Comparison of ENCODE assay signal across 8 mouse cellular contexts in the genomic region with DNA sequence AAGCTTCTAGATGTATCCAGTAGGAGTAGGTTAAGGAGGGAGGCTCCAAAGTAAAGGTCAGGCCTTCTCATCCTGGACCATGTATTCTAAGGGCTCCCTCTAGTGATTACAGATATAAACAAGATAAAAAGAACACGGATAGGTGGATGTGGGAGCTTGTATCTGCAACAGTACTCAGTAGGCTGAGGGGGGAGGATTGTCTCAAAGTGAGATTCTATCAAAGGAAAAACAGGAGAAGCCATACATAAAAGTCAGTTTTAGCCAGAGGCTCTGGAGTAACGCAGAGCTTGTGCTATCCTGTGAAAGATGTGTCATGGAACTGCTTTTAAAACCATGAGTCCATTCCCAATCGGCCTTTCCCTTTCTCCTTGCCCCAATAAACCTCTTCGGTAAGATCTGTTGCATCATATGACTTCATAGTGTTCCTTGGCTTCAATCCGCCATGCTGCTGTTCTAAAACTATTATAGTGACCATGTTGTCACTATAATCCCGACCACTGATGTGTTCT. TPM values are rescaled to one million over a fixed set of nuclear protein-coding genes. Genes with fewer than 3 reads are reported as not detected.
A peak's percentile ranks its signal among the peaks of the same experiment; 100 is the strongest.
DNase-seq lines count a peak whose midpoint lies in the region; ATAC-seq lines count a peak whose summit lies in the region.

No protein-coding gene starts in this region.

- no peaks in the 10 kb centered on the region for H3K4me1 ChIP-seq in embryonic facial prominence, embryonic 11.5 days (ENCODE audit: control insufficient read depth, insufficient read depth, low read length)
- peaks cover 23% of the 10 kb centered on the region for H3K4me1 ChIP-seq in hindbrain, embryonic 13.5 days (replicated peaks)
- peaks cover 9% of the 10 kb centered on the region; the same call in 1 of the 2 replicates for H3K4me1 ChIP-seq in midbrain, embryonic 12.5 days

- intact Hi-C loops in left cerebral cortex, postnatal 25 days (cut with DNase I) = loop anchor here (5.0 kb wide), 3 partner anchors 75 to 435 kb away; no protein-coding TSS in a partner anchor

- peak overlapping the region; percentile 71 for H3K9ac ChIP-seq in embryonic facial prominence, embryonic 11.5 days (replicated peaks; ENCODE audit: low read length)
- H3K9ac ChIP-seq in hindbrain, embryonic 13.5 days = peak overlapping the region; percentile 75
- H3K9ac ChIP-seq in midbrain, embryonic 12.5 days (replicated peaks) = peak overlapping the region; percentile 60

- peak overlapping the region; percentile 47; the same call in 1 of the 2 replicates for H3K4me3 ChIP-seq in embryonic facial prominence, embryonic 11.5 days (ENCODE audit: low read depth, low read length)
- H3K4me3 ChIP-seq in hindbrain, embryonic 13.5 days = peak overlapping the region; percentile 70
- peak overlapping the region; percentile 70 for H3K4me3 ChIP-seq in midbrain, embryonic 12.5 days

- H3K9me3 ChIP-seq in embryonic facial prominence, embryonic 11.5 days (replicated peaks; ENCODE audit: control insufficient read depth, low read length) = no peaks in the 10 kb centered on the region
- H3K9me3 ChIP-seq in hindbrain, embryonic 13.5 days = no peaks in the 10 kb centered on the region
- no peaks in the 10 kb centered on the region for H3K9me3 ChIP-seq in midbrain, embryonic 12.5 days

- H3K36me3 ChIP-seq in embryonic facial prominence, embryonic 11.5 days (replicated peaks; ENCODE audit: control insufficient read depth, insufficient read depth, low read depth, low read length) = peaks cover 4% of the 10 kb centered on the region
- peaks cover 3% of the 10 kb centered on the region for H3K36me3 ChIP-seq in hindbrain, embryonic 13.5 days
- peaks cover 11% of the 10 kb centered on the region for H3K36me3 ChIP-seq in midbrain, embryonic 12.5 days

- DNase-seq in cerebellum, postnatal 4 days (ENCODE audit: low spot score in 2 of 2) = no peak
- DNase-seq in MN1 (ENCODE audit: low spot score) = peak; percentile 72
- peak; percentile 59 for DNase-seq in embryonic facial prominence, embryonic 11.5 days (ENCODE audit: low spot score)
- DNase-seq in left cerebral cortex, postnatal 25 days (ENCODE audit: low spot score in 2 of 2) = peak; percentile 35 to 66
- no peak for DNase-seq in ovary, adult 18-20 months (ENCODE audit: low spot score)

- no peak overlapping the region for H3K27ac ChIP-seq in embryonic facial prominence, embryonic 11.5 days (replicated peaks; ENCODE audit: low read depth, low read length)
- peak overlapping the region; percentile 96 for H3K27ac ChIP-seq in hindbrain, embryonic 13.5 days
- peak overlapping the region; percentile 93 for H3K27ac ChIP-seq in midbrain, embryonic 12.5 days (replicated peaks)

- peak overlapping the region; percentile 47 for H3K4me2 ChIP-seq in embryonic facial prominence, embryonic 11.5 days (ENCODE audit: low read depth, low read length)
- peak overlapping the region; percentile 61 for H3K4me2 ChIP-seq in hindbrain, embryonic 13.5 days
- H3K4me2 ChIP-seq in midbrain, embryonic 12.5 days (replicated peaks) = peak overlapping the region; percentile 61

- H3K27me3 ChIP-seq in embryonic facial prominence, embryonic 11.5 days (ENCODE audit: control insufficient read depth, insufficient read depth, low read length) = no peaks in the 10 kb centered on the region
- no peaks in the 10 kb centered on the region for H3K27me3 ChIP-seq in hindbrain, embryonic 13.5 days
- no peaks in the 10 kb centered on the region for H3K27me3 ChIP-seq in midbrain, embryonic 12.5 days

- WGBS in embryonic facial prominence, embryonic 11.5 days = 45% methylated on average over 6 of the region's 6 CpGs
- 36% methylated on average over 6 of the region's 6 CpGs for WGBS in hindbrain, embryonic 13.5 days
- 39% methylated on average over 6 of the region's 6 CpGs for WGBS in midbrain, embryonic 12.5 days

- ATAC-seq in cerebellum, adult (ENCODE audit: insufficient number of reproducible peaks, low FRiP score, low TSS enrichment) = peak; percentile 75
- ATAC-seq in embryonic facial prominence, embryonic 11.5 days (replicated peaks; ENCODE audit: insufficient number of reproducible peaks, low FRiP score, low TSS enrichment, low read depth) = no peak
- ATAC-seq in hindbrain, embryonic 13.5 days (ENCODE audit: low FRiP score) = peak; percentile 19
- peak; percentile 21; the same call in 1 of the 2 replicates for ATAC-seq in midbrain, embryonic 12.5 days (ENCODE audit: low FRiP score, low read depth)

RNA-seq across cellular contexts. Expression of a gene that starts 0.8 kb away (rescaled TPM):
- polyA plus RNA-seq in embryonic facial prominence, embryonic 11.5 days (2014; fragmentation: Nextera tagmentation; extraction: Ambion mirVana) = 53.7 and 57.0 TPM in 2 replicates
- 49.9 and 50.0 TPM in 2 replicates for polyA plus RNA-seq in hindbrain, embryonic 13.5 days (2015; fragmentation: Nextera tagmentation; extraction: Ambion mirVana)
- total RNA-seq in left cerebral cortex, postnatal 25 days (2021) = 10 to 100 TPM; 26.5 to 29.6 TPM
- 50.4 and 57.5 TPM in 2 replicates for polyA plus RNA-seq in midbrain, embryonic 12.5 days (2016; fragmentation: Nextera tagmentation; extraction: Ambion mirVana)

RNA-seq across cellular contexts. Expression of a gene that starts 26.2 kb away (rescaled TPM):
- 14.0 TPM in 2 replicates for polyA plus RNA-seq in embryonic facial prominence, embryonic 11.5 days (2014; fragmentation: Nextera tagmentation; extraction: Ambion mirVana)
- 27.1 and 27.7 TPM in 2 replicates for polyA plus RNA-seq in hindbrain, embryonic 13.5 days (2015; fragmentation: Nextera tagmentation; extraction: Ambion mirVana)
- total RNA-seq in left cerebral cortex, postnatal 25 days (2021) = 100 to 1,000 TPM; 107 TPM
- polyA plus RNA-seq in midbrain, embryonic 12.5 days (2016; fragmentation: Nextera tagmentation; extraction: Ambion mirVana) = 33.9 and 40.5 TPM in 2 replicates

RNA-seq across cellular contexts. Expression of a gene that starts 56.0 kb away (rescaled TPM):
- polyA plus RNA-seq in embryonic facial prominence, embryonic 11.5 days (2014; fragmentation: Nextera tagmentation; extraction: Ambion mirVana) = 8.5 and 10.2 TPM in 2 replicates
- 4.9 and 5.3 TPM in 2 replicates for polyA plus RNA-seq in hindbrain, embryonic 13.5 days (2015; fragmentation: Nextera tagmentation; extraction: Ambion mirVana)
- not detected for total RNA-seq in left cerebral cortex, postnatal 25 days (2021)
- 1.7 and 2.0 TPM in 2 replicates for polyA plus RNA-seq in midbrain, embryonic 12.5 days (2016; fragmentation: Nextera tagmentation; extraction: Ambion mirVana)

Comparison
In these comparisons a context has a peak if more than half of its experiments do, and no peak if none do; other contexts are left out.
1. DNase-seq: peak in MN1 (single experiment), embryonic facial prominence, embryonic 11.5 days (single experiment) and left cerebral cortex, postnatal 25 days (2 of 2); none in cerebellum, postnatal 4 days (0 of 2) and ovary, adult 18-20 months (single experiment).
2. Peak in every context shown above with its lines, with median percentiles within 50 percentile points of each other: H3K4me2 ChIP-seq, H3K4me3 ChIP-seq and H3K9ac ChIP-seq.